Mouse (Mus musculus) C2C12 (cell line): Measurements from ENCODE around the gene Raver2. TPM values are rescaled to one million over a fixed set of nuclear protein-coding genes. Genes with fewer than 3 reads are reported as not detected.
"Not testable (repeated sequence)": the region's sequence is repeated elsewhere in the genome, so short reads cannot be mapped to it uniquely, and the experiment has no call there.

ENCODE experiments used
- H3K27me3 ChIP-seq: one replicate; pipeline ENCODE4 v1.6.1; 2011; ENCODE audit not compliant: control insufficient read depth, insufficient read depth, insufficient read length
- H3K36me3 ChIP-seq: one replicate; pipeline ENCODE4 v1.6.1; 2011; ENCODE audit not compliant: control insufficient read depth, insufficient read depth
- H3K4me3 ChIP-seq: one replicate; pipeline ENCODE4 v1.5.1; 2011; ENCODE audit warnings: mild to moderate bottlenecking, control low read depth; ENCODE audit not compliant: poor library complexity, insufficient read depth, severe bottlenecking
- H3K79me2 ChIP-seq: one replicate; pipeline ENCODE4 v1.6.1; 2011; ENCODE audit not compliant: control insufficient read depth, insufficient read depth
- H3K79me3 ChIP-seq: one replicate; pipeline ENCODE4 v1.6.1; 2011; ENCODE audit warnings: low read depth, control low read depth
- H3ac ChIP-seq: one replicate; pipeline ENCODE3; 2011; ENCODE audit warnings: low read depth; ENCODE audit not compliant: control insufficient read depth, insufficient read length
- CEBPB ChIP-seq: IDR thresholded peaks from one replicate; pipeline ENCODE4 v1.6.1; 2011; ENCODE audit warnings: low read depth, mild to moderate bottlenecking, control low read depth, moderate library complexity
- CTCF ChIP-seq: IDR thresholded peaks from one replicate; pipeline ENCODE4 v1.5.1; 2011; ENCODE audit not compliant: control insufficient read depth, insufficient read depth, insufficient read length
- FOSL1 ChIP-seq: IDR thresholded peaks from one replicate; pipeline ENCODE4 v1.8.0; 2011; ENCODE audit warnings: mild to moderate bottlenecking, low read length; ENCODE audit not compliant: poor library complexity, insufficient read depth, severe bottlenecking
- MAX ChIP-seq: IDR thresholded peaks from one replicate; pipeline ENCODE4 v1.6.1; 2011; ENCODE audit warnings: mild to moderate bottlenecking, control low read depth
- MYOD1 ChIP-seq: IDR thresholded peaks from one replicate; pipeline ENCODE4 v1.6.1; 2011; ENCODE audit warnings: low read depth; ENCODE audit not compliant: control insufficient read depth, insufficient read length
- MYOG ChIP-seq: IDR thresholded peaks from one replicate; pipeline ENCODE4 v1.6.1; 2011; ENCODE audit not compliant: control insufficient read depth, insufficient read length; ENCODE audit errors: extremely low read depth
- USF1 ChIP-seq: IDR thresholded peaks from one replicate; pipeline ENCODE4 v1.6.1; 2011; ENCODE audit warnings: low read depth, mild to moderate bottlenecking, control low read depth, moderate library complexity
- polyA plus RNA-seq: library from polyadenylated mRNA; unstranded; fragments of >200 nt; fragmentation: generic; extraction: Trizol; gene quantifications from one replicate; pipeline ENCODE4 v1.2.1, GENCODE M21; 2012; ENCODE audit warnings: missing spikeins

Raver2 gene
- polyA plus RNA-seq, 1 experiment: 0.04 TPM

DNA sequence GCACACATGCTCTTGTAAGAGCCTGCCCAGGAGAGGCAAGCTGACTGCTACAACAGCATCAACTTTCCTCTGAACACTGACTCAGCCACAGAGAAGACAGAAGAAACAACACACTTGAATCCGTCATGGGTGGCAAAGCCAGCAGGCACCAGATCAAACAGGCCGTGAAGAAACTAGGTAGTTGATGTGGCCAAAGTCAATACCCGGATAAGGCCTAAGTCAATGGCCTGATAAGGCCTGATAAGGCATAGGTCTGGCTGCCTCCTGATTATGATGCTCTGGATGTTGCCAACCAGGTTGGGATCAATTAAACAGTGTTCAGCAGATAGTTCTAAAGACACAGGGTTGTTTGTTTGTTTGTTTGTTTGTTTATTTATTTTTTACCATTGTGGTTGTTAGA is 17.3 kb downstream of the Raver2 start:
- no peaks in the 10 kb centered on the region for H3K36me3 ChIP-seq
- no peaks in the 10 kb centered on the region for H3K79me3 ChIP-seq
- H3K4me3 ChIP-seq: no peak overlapping the region
- TF ChIP-seq FOSL1 (no peak), MYOD1 (no peak), USF1 (no peak), CEBPB (no peak), MAX (no peak), MYOG (no peak), CTCF (no peak)
- H3K79me2 ChIP-seq: no peaks in the 10 kb centered on the region
- peaks cover 4% of the 10 kb centered on the region for H3K27me3 ChIP-seq
- no peak overlapping the region for H3ac ChIP-seq

DNA sequence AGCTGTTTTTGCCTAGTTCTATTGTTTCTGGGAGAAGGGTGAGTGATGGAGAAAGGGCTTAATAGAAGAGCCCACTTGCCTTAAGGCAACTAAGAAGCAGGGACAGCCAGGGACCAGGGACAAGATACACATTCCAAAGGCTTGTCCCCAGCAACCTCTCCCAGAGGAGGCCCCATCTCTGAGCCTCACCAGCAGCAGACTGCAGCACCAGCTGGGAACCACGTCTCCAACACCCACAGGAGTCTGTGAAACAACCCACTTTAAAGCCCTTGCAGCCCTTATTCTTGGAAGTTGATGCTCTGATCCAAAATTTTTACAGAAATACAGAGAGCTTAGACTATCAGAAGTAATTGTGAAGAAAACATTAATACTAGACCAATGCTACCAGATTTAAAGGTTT is 18.9 kb downstream of the Raver2 start:
- no peaks in the 10 kb centered on the region for H3K79me2 ChIP-seq
- no peaks in the 10 kb centered on the region for H3K36me3 ChIP-seq
- no peak for TF ChIP-seq MYOG
- TF ChIP-seq CEBPB: no peak
- TF ChIP-seq FOSL1: no peak
- TF ChIP-seq CTCF: no peak
- TF ChIP-seq MAX: no peak
- no peak for TF ChIP-seq USF1
- TF ChIP-seq MYOD1: no peak
- peaks cover 8% of the 10 kb centered on the region for H3K27me3 ChIP-seq
- no peak overlapping the region for H3ac ChIP-seq
- no peak overlapping the region for H3K4me3 ChIP-seq
- no peaks in the 10 kb centered on the region for H3K79me3 ChIP-seq

DNA sequence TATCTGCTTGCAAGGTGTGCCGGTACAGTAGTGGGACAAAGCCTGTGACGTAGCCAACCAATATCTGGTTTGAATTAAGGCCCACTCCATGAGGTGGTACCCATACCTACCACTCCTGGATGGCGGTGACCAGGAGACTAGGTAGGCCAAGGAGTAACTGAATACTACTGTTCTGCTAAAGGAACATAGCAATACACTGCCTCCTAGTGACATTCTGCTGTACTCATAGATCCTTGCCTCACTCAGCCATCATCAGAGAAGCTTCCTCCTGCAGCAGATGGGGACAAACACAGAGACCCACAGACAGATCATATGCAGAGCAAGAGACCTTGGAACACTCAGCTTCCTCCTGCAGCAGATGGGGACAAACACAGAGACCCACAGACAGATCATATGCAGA is 21.8 kb downstream of the Raver2 start:
- peaks cover 12% of the 10 kb centered on the region for H3K27me3 ChIP-seq
- H3K79me3 ChIP-seq, H3K36me3 ChIP-seq, H3K79me2 ChIP-seq, H3K4me3 ChIP-seq, H3ac ChIP-seq: not testable (repeated sequence)

DNA sequence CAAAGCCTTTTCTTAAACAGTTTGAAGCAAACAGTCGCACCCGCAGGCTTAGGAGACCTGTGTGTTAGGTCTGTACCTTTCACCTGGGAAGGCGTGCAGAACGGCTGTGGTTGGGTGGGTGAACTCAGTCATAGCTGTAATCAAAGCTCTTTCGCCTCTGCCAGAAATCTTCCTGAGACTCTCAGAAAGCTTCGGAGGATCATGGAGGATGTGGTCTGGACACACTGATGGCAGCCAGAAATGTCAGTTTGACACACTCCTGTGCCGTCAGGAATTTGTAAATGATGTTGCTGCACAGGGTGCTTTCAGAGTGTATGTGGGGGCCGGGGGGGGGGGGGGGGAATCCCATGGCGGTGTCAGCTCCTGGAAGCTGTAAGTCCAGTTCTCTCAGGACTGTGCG is 24.5 kb downstream of the Raver2 start:
- Histone ChIP-seq H3K79me2 (no peaks in the 10 kb centered on the region), H3K27me3 (peaks cover 10% of the 10 kb centered on the region), H3ac (no peak overlapping the region), H3K4me3 (no peak overlapping the region), H3K79me3 (no peaks in the 10 kb centered on the region), H3K36me3 (no peaks in the 10 kb centered on the region)
- TF ChIP-seq CEBPB: no peak
- no peak for TF ChIP-seq MYOD1
- TF ChIP-seq CTCF: no peak
- no peak for TF ChIP-seq USF1
- no peak for TF ChIP-seq FOSL1
- no peak for TF ChIP-seq MAX

DNA sequence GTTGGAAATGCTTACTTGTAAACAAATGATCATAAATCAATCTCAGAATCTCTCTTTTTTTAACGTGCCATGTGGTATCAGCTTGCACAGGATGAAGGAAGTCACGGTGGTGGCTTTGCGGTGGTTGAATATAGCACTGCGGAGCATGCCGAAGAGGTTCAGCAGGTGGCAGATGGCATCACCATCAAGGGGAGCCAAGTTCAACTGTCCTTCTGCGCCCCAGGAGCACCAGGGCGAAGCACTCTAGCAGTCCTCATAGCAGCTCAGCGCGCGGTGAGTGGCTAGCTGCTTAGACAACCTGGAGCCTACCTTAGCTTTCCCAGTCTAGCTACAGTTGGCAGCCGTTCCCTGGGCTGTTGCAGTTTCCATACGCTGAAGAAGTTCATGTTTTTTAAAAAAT is 38.3 kb downstream of the Raver2 start:
- no peaks in the 10 kb centered on the region for H3K79me3 ChIP-seq
- H3K79me2 ChIP-seq: no peaks in the 10 kb centered on the region
- TF ChIP-seq CEBPB (no peak), USF1 (no peak), MYOD1 (no peak), MYOG (no peak), CTCF (no peak), MAX (no peak), FOSL1 (no peak)
- no peak overlapping the region for H3ac ChIP-seq
- H3K27me3 ChIP-seq: peaks cover 4% of the 10 kb centered on the region
- no peak overlapping the region for H3K4me3 ChIP-seq
- no peaks in the 10 kb centered on the region for H3K36me3 ChIP-seq

DNA sequence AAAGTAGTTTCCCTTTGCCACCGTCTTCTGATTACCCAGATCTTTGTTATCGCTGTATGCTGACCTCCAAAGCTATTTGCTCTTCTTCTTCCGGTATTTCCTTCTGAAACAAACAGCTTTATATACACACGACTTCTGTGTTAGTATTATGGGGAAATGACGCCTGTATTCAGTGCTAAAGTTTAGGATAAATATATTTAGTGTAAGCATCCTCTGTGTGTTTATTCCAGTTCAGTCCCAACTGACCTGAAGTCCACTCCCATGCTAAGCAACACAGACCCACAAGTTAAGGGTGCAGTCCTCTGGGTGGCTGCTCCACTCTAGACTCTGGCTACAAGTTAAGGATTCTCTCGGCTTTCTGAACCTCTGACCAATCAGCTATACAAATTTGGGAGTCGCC is 52.2 kb downstream of the Raver2 start:
- TF ChIP-seq FOSL1 (no peak), MYOG (no peak), CTCF (no peak), MYOD1 (no peak), CEBPB (no peak), MAX (no peak), USF1 (no peak)

More for the DNA sequence above, 52.2 kb downstream of the Raver2 start:
- H3K79me2 ChIP-seq: no peaks in the 10 kb centered on the region
- no peak overlapping the region for H3K4me3 ChIP-seq
- H3ac ChIP-seq: no peak overlapping the region
- H3K79me3 ChIP-seq: no peaks in the 10 kb centered on the region
- H3K27me3 ChIP-seq: no peaks in the 10 kb centered on the region
- no peaks in the 10 kb centered on the region for H3K36me3 ChIP-seq
